Comparison of ENCODE assay signal across 9 mouse cellular contexts in the genomic region with DNA sequence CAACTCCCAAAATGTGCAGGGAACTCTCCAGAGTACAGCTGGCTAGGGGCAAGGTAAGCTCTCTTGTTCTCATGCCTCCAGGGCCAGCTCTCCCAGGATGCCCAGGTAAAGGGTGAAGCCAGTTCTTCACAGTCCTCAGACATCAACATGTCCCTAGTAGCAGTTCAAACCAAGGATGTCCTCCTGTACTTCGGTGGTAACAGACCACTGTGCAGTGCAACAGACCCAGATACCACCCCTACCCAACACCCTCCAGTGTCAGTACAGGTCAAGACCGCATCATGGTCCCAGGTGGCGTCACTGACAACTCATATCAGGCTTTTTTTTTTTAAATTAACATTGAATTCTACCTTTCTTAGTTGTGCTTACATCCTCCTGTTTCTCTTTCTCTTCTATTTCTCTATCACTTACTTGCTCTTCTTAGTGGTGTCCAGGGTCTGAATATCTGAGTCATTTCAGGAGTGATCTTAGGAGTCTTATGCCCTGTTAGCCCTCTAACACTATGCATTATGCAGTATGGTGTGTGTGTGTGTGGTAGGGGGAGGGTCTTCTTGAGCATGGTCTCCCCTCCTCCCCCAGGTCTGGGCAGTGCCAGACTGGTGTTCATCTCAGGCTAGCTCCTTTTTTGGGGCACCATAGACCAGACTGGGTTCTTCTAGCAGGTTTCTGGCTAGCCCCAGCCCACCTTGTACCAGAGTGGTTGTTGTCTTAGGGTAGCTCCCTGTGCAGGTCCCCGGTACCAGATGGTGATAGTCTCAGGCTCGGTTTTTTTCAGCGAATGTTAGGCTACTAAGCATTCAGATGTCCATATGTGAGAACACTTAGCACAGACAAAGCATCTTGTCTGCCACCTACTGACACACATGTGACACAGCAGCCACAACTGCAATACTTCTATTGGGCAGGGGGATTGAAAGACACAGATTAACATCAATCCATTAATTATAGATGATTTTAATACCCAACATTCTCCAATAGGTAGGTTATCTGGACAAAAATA. TPM values are rescaled to one million over a fixed set of nuclear protein-coding genes. Genes with fewer than 3 reads are reported as not detected.
DNase-seq lines count a peak whose midpoint lies in the region; ATAC-seq lines count a peak whose summit lies in the region.
"Had no signal": no experiment of that assay in that cellular context is flagged by ENCODE, and none has a peak within 500 bp of the region (broad histone marks: within the 10 kb centered on the region; RNA-seq: fewer than 3 reads in every experiment).

No protein-coding gene starts in this region.

- H3K4me1 ChIP-seq in forebrain, embryonic 13.5 days, result no peaks in the 10 kb centered on the region
- no peaks in the 10 kb centered on the region for H3K4me1 ChIP-seq in midbrain, embryonic 11.5 days (ENCODE audit: control insufficient read depth, insufficient read depth, low read length)
- H3K4me1 ChIP-seq: lung, embryonic 15.5 days had no signal

- H3K4me2 ChIP-seq in forebrain, embryonic 13.5 days, result peak overlapping the region; percentile 25; the same call in 1 of the 2 replicates
- H3K4me2 ChIP-seq in midbrain, embryonic 11.5 days, result no peak overlapping the region
- H3K4me2 ChIP-seq: lung, embryonic 15.5 days had no signal

- H3K4me3 ChIP-seq in forebrain, embryonic 13.5 days, result no peak overlapping the region
- H3K4me3 ChIP-seq in midbrain, embryonic 11.5 days (ENCODE audit: low read depth, low read length), result no peak overlapping the region
- H3K4me3 ChIP-seq: lung, embryonic 15.5 days had no signal

- intact Hi-C loops in left cerebral cortex, postnatal 25 days (cut with DNase I), result loop anchor here (1.0 to 10.0 kb wide), 2 partner anchors 116 to 425 kb away; no protein-coding TSS in a partner anchor

- H3K27ac ChIP-seq in forebrain, embryonic 13.5 days, result no peak overlapping the region
- no peak overlapping the region for H3K27ac ChIP-seq in midbrain, embryonic 11.5 days (ENCODE audit: low read depth, low read length)
- H3K27ac ChIP-seq: lung, embryonic 15.5 days had no signal

- H3K9me3 ChIP-seq in forebrain, embryonic 13.5 days (replicated peaks), result no peaks in the 10 kb centered on the region
- no peaks in the 10 kb centered on the region for H3K9me3 ChIP-seq in midbrain, embryonic 11.5 days (ENCODE audit: control insufficient read depth, low read length)
- H3K9me3 ChIP-seq: lung, embryonic 15.5 days had no signal

- 53% methylated on average over 6 of the region's 6 CpGs for WGBS in forebrain, embryonic 13.5 days
- WGBS in midbrain, embryonic 11.5 days, result 56% methylated on average over 6 of the region's 6 CpGs

- DNase-seq in cerebellum, adult 11 months, result no peak
- peak; percentile 54 for DNase-seq in c-Kit-negative CD71-positive TER-119-positive erythroid progenitor cells, embryonic 14.5 days (ENCODE audit: low read depth, low spot score)
- peak; percentile 8 for DNase-seq in hindlimb bud, embryonic 11.5 days (ENCODE audit: extremely low spot score, low read depth, low spot score)
- peak; percentile 26 to 62 for DNase-seq in left cerebral cortex, postnatal 25 days (ENCODE audit: low spot score in 2 of 2)
- DNase-seq in midbrain, embryonic 11.5 days (ENCODE audit: low spot score, missing footprints), result peak; percentile 91
- peak; percentile 8 to 30 for DNase-seq in spleen, postnatal 36 days (ENCODE audit: low spot score in 2 of 2)

- no peaks in the 10 kb centered on the region for H3K36me3 ChIP-seq in forebrain, embryonic 13.5 days (ENCODE audit: poor library complexity, severe bottlenecking)
- no peaks in the 10 kb centered on the region for H3K36me3 ChIP-seq in midbrain, embryonic 11.5 days (ENCODE audit: control insufficient read depth, insufficient read depth, low read length)
- H3K36me3 ChIP-seq: lung, embryonic 15.5 days had no signal

- H3K9ac ChIP-seq in forebrain, embryonic 13.5 days, result no peak overlapping the region
- H3K9ac ChIP-seq in midbrain, embryonic 11.5 days (ENCODE audit: low read length), result no peak overlapping the region
- H3K9ac ChIP-seq: lung, embryonic 15.5 days had no signal

- H3K27me3 ChIP-seq in forebrain, embryonic 13.5 days, result no peaks in the 10 kb centered on the region
- H3K27me3 ChIP-seq in midbrain, embryonic 11.5 days (ENCODE audit: control insufficient read depth, insufficient read depth, low read length), result no peaks in the 10 kb centered on the region
- H3K27me3 ChIP-seq: lung, embryonic 15.5 days had no signal

- ATAC-seq in cerebellum, adult (ENCODE audit: insufficient number of reproducible peaks, low FRiP score, low TSS enrichment), result peak; percentile 70
- peak; percentile 97 for ATAC-seq in forebrain, embryonic 13.5 days
- ATAC-seq in midbrain, embryonic 11.5 days (ENCODE audit: low FRiP score), result peak; percentile 90

RNA-seq across cellular contexts. Expression of a gene that starts 9.2 kb away (rescaled TPM):
- polyA plus RNA-seq in forebrain, embryonic 13.5 days (2015; fragmentation: Nextera tagmentation; extraction: Ambion mirVana), result not detected in 2 replicates
- total RNA-seq in left cerebral cortex, postnatal 25 days (2021), result not detected
- polyA plus RNA-seq in midbrain, embryonic 11.5 days (2014; fragmentation: Nextera tagmentation; extraction: Ambion mirVana), result not detected in 2 replicates
- polyA plus RNA-seq: lung, embryonic 15.5 days had no signal

RNA-seq across cellular contexts. Expression of a gene that starts 34.4 kb away (rescaled TPM):
- polyA plus RNA-seq in forebrain, embryonic 13.5 days (2015; fragmentation: Nextera tagmentation; extraction: Ambion mirVana), result 114 and 117 TPM in 2 replicates
- total RNA-seq in left cerebral cortex, postnatal 25 days (2021), result 100 to 1,000 TPM; 150 to 151 TPM
- 61.1 and 71.1 TPM in 2 replicates for polyA plus RNA-seq in midbrain, embryonic 11.5 days (2014; fragmentation: Nextera tagmentation; extraction: Ambion mirVana)

RNA-seq across cellular contexts. Expression of a gene that starts 48.5 kb away (rescaled TPM):
- polyA plus RNA-seq in forebrain, embryonic 13.5 days (2015; fragmentation: Nextera tagmentation; extraction: Ambion mirVana), result not detected in 2 replicates
- not detected for total RNA-seq in left cerebral cortex, postnatal 25 days (2021)
- not detected in 2 replicates for polyA plus RNA-seq in midbrain, embryonic 11.5 days (2014; fragmentation: Nextera tagmentation; extraction: Ambion mirVana)
- polyA plus RNA-seq: lung, embryonic 15.5 days had no signal
